Mouse (Mus musculus): Measurements from ENCODE around the gene Grik3. TPM values are rescaled to one million over a fixed set of nuclear protein-coding genes. Genes with fewer than 3 reads are reported as not detected.

Grik3 gene
- total RNA-seq, 2 experiments from 2014 or later, result 42.3 to 45.8 TPM

DNA sequence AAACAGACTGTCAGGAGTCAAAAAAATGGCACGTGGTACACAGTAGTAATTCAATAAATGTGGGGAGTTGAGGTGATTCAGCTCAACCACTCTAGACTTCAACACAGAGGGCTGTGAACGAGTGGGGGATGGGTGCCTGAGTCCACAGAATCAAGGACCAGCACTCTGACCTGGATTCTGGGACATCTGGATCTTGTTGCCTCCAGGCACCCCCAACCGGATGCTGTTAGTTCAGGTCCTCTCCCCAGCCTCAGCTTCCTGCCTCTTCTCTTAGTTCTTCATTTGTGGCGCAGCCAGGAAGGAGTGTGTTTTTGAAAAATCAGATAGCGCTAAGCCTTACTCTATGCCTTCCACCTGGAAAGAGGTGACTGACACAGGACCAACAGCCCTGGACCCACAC is 175.5 kb downstream of the Grik3 start:
- no peak for TF ChIP-seq CTCF (IDR thresholded peaks at IDR 0.05)

DNA sequence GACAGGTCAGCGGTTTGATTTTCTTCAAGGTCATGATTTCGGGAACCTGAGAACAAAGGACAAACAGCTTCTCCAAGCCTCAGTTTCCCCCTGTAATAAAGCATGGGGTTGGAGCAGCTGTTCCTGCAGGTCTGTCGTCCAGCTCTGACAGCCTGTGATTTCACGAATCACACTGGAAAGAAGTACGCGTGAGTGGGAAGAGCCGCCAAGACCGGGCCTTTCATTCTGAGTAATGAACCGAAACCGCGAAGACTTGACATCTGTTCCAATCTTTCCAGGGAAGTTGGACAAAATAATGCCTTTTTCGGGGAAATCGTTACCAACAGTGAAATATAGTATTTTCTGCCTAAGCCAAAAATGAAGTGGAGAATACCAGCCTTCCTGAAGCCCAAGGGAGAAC is 191.5 kb downstream of the Grik3 start:
- Histone ChIP-seq H3K27ac (no peak overlapping the region), H3K4me3 (no peak overlapping the region)
- DNase-seq (ENCODE audit: extremely low spot score in 1 of 2, low spot score in 2 of 2), result no peak
- TF ChIP-seq CTCF (IDR thresholded peaks at IDR 0.05), result no peak
- intact Hi-C loops (cut with DNase I), result loop anchor here (5.0 kb wide), 1 partner anchor 190 kb away; the partner anchor contains the start of gene Grik3

More for the DNA sequence above, 175.5 kb downstream of the Grik3 start:
- no peak overlapping the region for H3K27ac ChIP-seq
- no peak for DNase-seq (ENCODE audit: extremely low spot score in 1 of 2, low spot score in 2 of 2)
- no peak overlapping the region for H3K4me3 ChIP-seq
- intact Hi-C loops (cut with DNase I), result no loop called here

DNA sequence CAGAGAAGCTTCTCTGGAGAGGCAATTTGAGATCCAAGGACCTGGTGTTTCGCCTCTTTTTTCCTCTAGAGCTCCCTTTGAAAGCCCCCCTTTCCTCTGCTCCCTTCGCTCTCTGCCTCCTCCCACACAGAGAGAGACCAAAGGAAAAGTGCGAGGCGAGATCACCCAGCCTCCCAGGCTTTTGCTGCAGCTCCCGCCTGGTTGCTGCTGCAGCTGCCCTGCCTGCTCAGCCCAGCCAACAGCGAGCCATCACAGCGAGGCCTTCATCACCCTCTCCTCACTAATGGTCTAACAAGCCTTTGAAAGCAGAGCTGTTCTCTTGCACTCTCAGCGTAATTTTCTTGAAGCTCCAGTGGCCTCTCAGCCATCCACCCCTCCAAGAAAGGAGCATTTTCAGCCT is 196.6 kb downstream of the Grik3 start:
- Histone ChIP-seq H3K27ac (no peak overlapping the region), H3K4me3 (no peak overlapping the region)
- intact Hi-C loops (cut with DNase I), result no loop called here
- DNase-seq (ENCODE audit: extremely low spot score in 1 of 2, low spot score in 2 of 2), result no peak
- no peak for TF ChIP-seq CTCF (IDR thresholded peaks at IDR 0.05)

DNA sequence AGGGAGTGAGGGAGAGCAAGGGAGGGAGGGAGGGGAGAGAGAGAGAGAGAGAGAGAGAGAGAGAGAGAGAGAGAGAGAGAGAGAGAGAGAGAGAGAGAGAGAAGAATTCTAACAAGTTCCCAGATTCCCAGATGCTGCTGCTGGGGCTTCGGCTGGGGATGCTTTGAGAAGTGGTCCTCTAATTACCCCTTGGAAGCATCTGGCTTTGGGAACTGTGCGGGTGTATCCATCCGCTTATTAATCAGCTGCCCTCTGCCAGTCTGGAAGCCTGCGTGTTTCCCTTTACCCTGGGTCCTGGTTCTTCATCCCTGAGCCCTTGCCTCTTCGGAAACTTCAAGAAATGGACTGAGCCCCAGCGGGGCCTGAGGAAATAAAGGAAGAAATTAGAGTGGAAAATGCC is 204.9 kb downstream of the Grik3 start:
- H3K4me3 ChIP-seq, result no peak overlapping the region
- intact Hi-C loops (cut with DNase I), result no loop called here
- no peak for TF ChIP-seq CTCF (IDR thresholded peaks at IDR 0.05)
- DNase-seq (ENCODE audit: extremely low spot score in 1 of 2, low spot score in 2 of 2), result no peak
- no peak overlapping the region for H3K27ac ChIP-seq

DNA sequence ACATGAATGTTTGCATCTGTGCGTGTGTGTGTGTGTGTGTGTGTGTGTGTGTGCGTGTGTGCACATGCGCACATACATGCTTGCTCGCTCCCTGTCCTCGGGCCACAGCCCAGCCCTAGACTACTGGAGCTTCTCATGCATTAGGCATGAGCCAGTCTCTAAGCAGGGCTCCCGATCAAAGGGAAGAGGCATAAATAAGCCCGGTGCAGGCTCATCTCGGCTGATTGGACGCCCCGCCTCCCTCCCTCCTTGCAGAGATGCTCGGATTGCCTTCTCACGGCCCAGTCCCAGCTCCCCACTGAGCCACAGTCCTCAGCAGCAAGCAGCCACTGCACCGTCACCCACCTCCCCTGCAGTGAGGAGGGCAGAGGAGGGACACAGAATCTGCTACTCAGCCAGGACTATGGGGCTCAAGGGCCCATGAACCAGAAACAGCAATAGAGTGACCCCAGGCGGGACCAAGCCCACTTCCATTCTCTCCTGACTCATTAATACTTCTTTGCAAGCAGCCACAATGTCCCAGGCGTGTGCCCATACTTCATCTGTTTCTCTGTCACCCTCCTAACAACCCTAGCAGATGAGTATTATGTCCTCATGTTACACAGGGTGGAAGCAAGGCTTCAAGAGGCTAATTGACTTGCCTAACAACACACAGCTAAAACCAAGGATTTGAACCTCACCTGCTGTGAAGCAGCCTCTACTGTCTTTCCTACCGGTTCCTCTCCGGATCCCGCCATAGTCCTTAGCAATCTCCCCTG is 205.9 kb downstream of the Grik3 start:
- H3K27ac ChIP-seq, result no peak overlapping the region
- no peak for TF ChIP-seq CTCF (IDR thresholded peaks at IDR 0.05)
- H3K4me3 ChIP-seq, result no peak overlapping the region
- DNase-seq (ENCODE audit: extremely low spot score in 1 of 2, low spot score in 2 of 2), result no peak
- intact Hi-C loops (cut with DNase I), result no loop called here

DNA sequence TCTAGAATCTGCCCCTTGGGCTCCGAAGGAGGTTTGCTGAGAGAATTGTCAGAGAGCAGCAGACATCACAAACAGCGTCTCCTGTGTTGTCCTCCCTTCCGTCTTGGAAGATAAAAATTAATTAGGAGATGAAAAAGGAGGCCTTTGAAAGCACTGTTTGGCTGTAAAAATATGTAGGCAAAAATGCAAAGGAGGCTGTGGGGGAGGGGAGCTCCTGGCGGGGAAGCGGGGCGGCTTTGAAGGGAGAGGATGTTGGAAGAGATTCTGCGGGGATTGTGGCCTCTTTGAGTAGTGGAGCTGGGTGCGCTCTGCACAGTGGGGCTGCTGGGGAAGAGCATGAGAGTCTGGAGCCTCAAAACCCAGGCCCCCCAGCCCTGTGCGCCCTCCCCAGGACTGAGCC is 207.1 kb downstream of the Grik3 start:
- Histone ChIP-seq H3K27ac (0 out of 2 replicates have a peak overlapping the region, but pooled peaks have one; percentile 19), H3K4me3 (no peak overlapping the region)
- intact Hi-C loops (cut with DNase I), result no loop called here
- TF ChIP-seq CTCF (IDR thresholded peaks at IDR 0.05), result no peak
- DNase-seq (ENCODE audit: extremely low spot score in 1 of 2, low spot score in 2 of 2), result no peak

DNA sequence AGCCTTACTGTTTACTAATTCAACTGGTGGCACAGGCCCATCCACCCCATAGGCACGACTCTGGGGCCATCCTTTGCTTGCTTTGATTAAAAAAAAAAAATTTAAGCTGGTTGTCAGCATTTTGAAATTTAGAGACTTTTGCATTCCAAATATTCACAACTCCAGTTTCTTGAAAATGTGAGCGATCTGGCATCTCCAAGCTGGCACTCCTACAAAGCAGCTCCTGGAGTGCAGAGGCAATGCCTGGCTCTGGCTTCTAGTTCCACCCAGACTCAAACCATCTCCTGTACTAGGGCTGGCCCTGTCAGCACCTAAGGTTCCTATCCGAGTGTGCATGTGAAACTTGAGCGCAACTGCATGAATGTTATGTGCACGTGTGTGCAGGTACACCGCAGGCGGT is 208.6 kb downstream of the Grik3 start:
- no peak for DNase-seq (ENCODE audit: extremely low spot score in 1 of 2, low spot score in 2 of 2)
- Histone ChIP-seq H3K4me3 (no peak overlapping the region), H3K27ac (no peak overlapping the region; the same call in 1 of the 2 replicates)
- TF ChIP-seq CTCF (IDR thresholded peaks at IDR 0.05), result no peak
- intact Hi-C loops (cut with DNase I), result no loop called here

DNA sequence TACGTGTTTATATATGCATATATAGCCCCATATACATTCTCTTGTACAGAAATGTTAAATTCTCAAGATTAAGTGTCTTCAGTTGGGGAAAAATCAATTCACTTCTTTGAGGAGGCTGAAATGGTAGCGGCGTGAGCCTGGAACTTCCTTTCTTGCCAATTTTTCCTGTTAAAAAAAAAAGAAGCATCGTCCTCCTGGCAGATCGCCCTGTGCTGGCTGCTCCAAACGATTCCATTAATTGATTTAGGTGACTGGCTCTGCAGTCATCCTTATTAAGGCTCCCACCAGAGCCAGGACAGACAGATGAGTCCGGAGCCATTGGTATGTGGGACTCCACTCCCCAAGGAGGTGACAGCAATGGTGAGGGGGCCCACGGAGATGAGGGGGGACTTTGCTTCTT is 209.8 kb downstream of the Grik3 start:
- intact Hi-C loops (cut with DNase I), result loop anchor here (5.0 kb wide), 3 partner anchors 53 to 538 kb away; no protein-coding TSS in a partner anchor
- Histone ChIP-seq H3K27ac (no peak overlapping the region), H3K4me3 (no peak overlapping the region)
- DNase-seq (ENCODE audit: extremely low spot score in 1 of 2, low spot score in 2 of 2), result no peak
- no peak for TF ChIP-seq CTCF (IDR thresholded peaks at IDR 0.05)

DNA sequence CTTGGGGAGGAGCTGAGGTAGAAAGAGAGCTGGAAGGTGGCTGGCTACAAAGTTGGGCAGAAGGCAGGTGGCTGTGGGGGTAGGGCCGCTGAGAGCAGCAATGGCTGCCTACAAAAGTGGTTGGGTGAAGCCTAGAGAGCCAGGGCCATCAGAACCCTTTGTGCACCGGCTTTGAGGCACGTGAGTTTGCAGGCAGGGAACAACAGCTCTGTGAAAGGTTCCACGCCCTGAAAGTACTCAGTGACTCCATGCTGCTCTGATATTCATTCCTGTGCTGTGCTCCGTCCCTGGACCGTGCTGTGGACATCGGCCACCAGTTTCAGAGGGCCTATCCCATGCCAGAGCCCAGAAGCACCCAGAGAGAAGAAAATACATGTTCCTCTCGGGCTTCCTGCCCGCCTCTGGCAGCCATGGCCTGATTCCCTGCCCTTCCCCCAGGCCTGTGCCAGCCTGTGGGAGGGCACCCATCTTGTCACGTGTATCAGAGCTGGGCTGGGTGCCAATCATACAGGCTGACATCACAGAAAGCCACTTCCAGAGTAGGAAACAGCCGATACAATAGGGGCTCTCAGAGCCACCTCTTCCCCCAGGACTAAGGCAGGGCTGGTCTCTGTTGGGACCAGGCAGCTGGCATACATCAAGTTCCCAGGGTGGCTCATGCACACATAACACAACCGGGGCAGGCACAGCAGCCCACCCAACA is 212.3 kb downstream of the Grik3 start:
- DNase-seq (ENCODE audit: extremely low spot score in 1 of 2, low spot score in 2 of 2), result peak; percentile 70 to 81
- no peak overlapping the region for H3K4me3 ChIP-seq
- no peak for TF ChIP-seq CTCF (IDR thresholded peaks at IDR 0.05)
- H3K27ac ChIP-seq, result peak overlapping the region; percentile 84
- intact Hi-C loops (cut with DNase I), result loop anchor here (5.0 kb wide), 3 partner anchors 55 to 540 kb away; no protein-coding TSS in a partner anchor

DNA sequence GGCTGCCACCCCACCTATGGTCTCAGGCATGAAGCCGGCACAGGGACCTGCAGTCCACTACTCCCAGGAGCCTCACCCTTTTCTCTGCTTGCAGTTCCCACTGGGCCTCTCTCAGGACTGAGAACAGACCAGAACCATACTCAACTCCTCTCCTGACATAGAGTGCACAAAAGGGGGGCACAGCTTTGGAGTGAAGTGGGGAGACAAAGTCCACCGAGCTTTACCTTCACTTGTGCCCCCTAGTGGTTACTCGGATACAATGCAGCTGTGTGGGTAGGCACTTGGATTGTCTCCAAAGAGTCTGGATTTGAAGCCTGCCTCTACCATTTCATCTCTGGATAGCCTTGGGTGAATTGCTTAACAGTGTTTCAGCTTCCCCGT is 212.8 kb downstream of the Grik3 start:
- intact Hi-C loops (cut with DNase I), result loop anchor here (5.0 kb wide), 3 partner anchors 56 to 541 kb away; no protein-coding TSS in a partner anchor
- Histone ChIP-seq H3K27ac (peak overlapping the region; percentile 84), H3K4me3 (no peak overlapping the region)
- peak; percentile 32 to 39 for DNase-seq (ENCODE audit: extremely low spot score in 1 of 2, low spot score in 2 of 2)
- TF ChIP-seq CTCF (IDR thresholded peaks at IDR 0.05), result peak; percentile 75

DNA sequence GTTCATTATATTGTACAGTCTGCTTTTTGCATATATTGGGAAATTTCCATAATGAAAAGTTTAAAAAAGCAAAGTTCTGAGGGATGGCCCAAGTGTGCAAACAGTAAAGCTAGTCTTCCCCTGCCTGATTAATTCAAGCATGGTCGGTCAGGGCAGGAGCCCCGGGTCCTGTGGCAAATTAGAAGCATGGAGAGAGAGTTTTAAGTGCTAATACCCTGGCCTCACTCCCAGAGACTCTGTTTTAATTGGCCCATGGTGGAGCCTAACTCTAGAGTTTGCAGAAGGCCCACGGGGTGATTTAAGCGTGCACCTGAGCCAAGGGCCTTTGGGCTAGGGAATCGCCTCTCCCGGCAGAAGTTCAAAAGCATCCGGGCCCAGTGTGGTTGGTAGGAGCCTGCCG is 215.2 kb downstream of the Grik3 start:
- no peak overlapping the region for H3K27ac ChIP-seq
- DNase-seq (ENCODE audit: extremely low spot score in 1 of 2, low spot score in 2 of 2), result no peak
- no peak overlapping the region for H3K4me3 ChIP-seq
- intact Hi-C loops (cut with DNase I), result no loop called here
- TF ChIP-seq CTCF (IDR thresholded peaks at IDR 0.05), result no peak

DNA sequence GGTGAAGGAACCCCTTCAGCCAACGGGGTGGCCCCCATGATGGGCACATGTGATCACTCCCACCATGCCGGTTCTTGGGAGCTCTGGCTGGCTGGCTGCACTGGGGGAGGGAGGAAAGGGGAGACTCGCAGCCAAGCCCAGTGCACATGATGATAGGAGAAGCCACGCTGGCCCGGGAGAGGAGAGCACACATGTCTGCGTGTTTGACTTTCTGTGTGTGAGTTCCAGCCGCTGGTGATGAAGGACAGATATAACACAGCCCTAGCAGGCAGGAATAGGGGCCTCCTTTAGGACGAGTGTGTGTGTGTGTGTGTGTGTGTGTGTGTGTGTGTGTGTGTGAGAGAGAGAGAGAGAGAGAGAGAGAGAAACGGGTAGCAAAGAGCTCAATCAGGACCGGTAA is 219.2 kb downstream of the Grik3 start:
- DNase-seq (ENCODE audit: extremely low spot score in 1 of 2, low spot score in 2 of 2), result no peak
- Histone ChIP-seq H3K4me3 (no peak overlapping the region), H3K27ac (no peak overlapping the region)
- TF ChIP-seq CTCF (IDR thresholded peaks at IDR 0.05), result no peak
- intact Hi-C loops (cut with DNase I), result no loop called here
